Mouse (Mus musculus) stomach, embryonic 16.5 days (tissue): ENCODE results near the gene Lat2. TPM values are rescaled to one million over a fixed set of nuclear protein-coding genes. Genes with fewer than 3 reads are reported as not detected.

Experiments used
- ATAC-seq: fragments of 200-750 bp; cut with Nextera tagmentation; 2 replicates; pipeline ENCODE4 v1.8.0; 2017; ENCODE audit warnings: moderate number of reproducible peaks, moderate TSS enrichment; ENCODE audit not compliant: insufficient read depth, low FRiP score
- H3K27ac ChIP-seq: fragments of 300-500 bp; sonication (generic); 2 replicates; pipeline ENCODE4 v1.5.1; 2014; ENCODE audit warnings: low read length
- H3K27me3 ChIP-seq: fragments of 300-500 bp; sonication (generic); 2 replicates; pipeline ENCODE4 v1.6.1; 2014; ENCODE audit warnings: low read length, control low read depth, mixed read lengths; ENCODE audit not compliant: control insufficient read depth, insufficient read depth
- H3K36me3 ChIP-seq: fragments of 300-500 bp; sonication (generic); 2 replicates; pipeline ENCODE4 v1.6.1; 2014; ENCODE audit warnings: low read length; ENCODE audit not compliant: control insufficient read depth, insufficient read depth
- H3K4me1 ChIP-seq: fragments of 300-500 bp; sonication (generic); 2 replicates; pipeline ENCODE4 v1.6.1; 2014; ENCODE audit warnings: low read length, control low read depth, mixed read lengths; ENCODE audit not compliant: control insufficient read depth, insufficient read depth
- H3K4me2 ChIP-seq: fragments of 300-500 bp; sonication (generic); 2 replicates; pipeline ENCODE4 v1.6.1; 2014; ENCODE audit warnings: low read depth, low read length, mixed read lengths
- H3K4me3 ChIP-seq: fragments of 300-500 bp; sonication (generic); replicated peaks from 2 replicates; pipeline ENCODE4 v1.5.1; 2014; ENCODE audit warnings: mild to moderate bottlenecking, low read length
- H3K9ac ChIP-seq: fragments of 300-500 bp; sonication (generic); 2 replicates; pipeline ENCODE4 v1.6.1; 2014; ENCODE audit warnings: low read length
- H3K9me3 ChIP-seq: fragments of 300-500 bp; sonication (generic); replicated peaks from 2 replicates; pipeline ENCODE4 v1.6.1; 2016; ENCODE audit warnings: low read length, control low read depth; ENCODE audit not compliant: control insufficient read depth
- WGBS: fragments of 180-500 bp; shearing (Covaris S2); extraction: QIAGEN DNeasy Blood & Tissue Kit; methylation state at CpG from one replicate; pipeline ENCODE4 v1.1.7; 2014; 5-methylcytosine and 5-hydroxymethylcytosine counted together
- polyA plus RNA-seq: library from polyadenylated mRNA; unstranded; fragments of >200 nt; fragmentation: Nextera tagmentation; extraction: Ambion mirVana; gene quantifications from 2 replicates; pipeline ENCODE4 v1.2.1, GENCODE M21; 2015

The Lat2 gene
- polyA plus RNA-seq, 1 experiment from 2014 or later, result 3.5 TPM

- Histone ChIP-seq H3K9ac (no peak overlapping the region), H3K27ac (peak overlapping the region; percentile 83), H3K36me3 (no peaks in the 10 kb centered on the region), H3K27me3 (no peaks in the 10 kb centered on the region), H3K4me2 (no peak overlapping the region), H3K4me1 (peaks cover 3% of the 10 kb centered on the region), H3K9me3 (no peaks in the 10 kb centered on the region), H3K4me3 (no peak overlapping the region)
- 40% methylated on average over 8 of the region's 8 CpGs for WGBS
- peak; percentile 41; the same call in 1 of the 2 replicates for ATAC-seq
These were observed 45.8 kb downstream of the Lat2 start for GRCm38 (mm10) chr5:134568964-134569491.

DNA sequence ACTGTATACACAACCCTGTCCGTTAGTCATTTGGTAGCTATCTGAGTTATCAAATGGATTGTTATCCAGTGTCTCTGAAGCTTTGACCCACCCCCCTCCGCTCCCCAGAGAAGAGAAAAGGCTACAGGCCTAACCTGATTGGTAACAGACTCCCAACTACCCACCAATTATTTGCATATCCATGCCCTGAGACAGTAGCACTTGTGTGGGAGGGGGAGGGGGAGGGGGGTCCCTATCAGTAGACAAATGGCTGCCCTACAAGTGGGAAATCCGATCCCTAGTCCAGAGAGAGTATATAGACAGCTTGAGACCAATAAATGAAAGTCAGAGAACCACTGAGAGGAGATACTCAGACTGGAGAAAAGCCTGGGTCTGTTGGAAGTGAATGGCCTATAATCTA is 46.8 kb downstream of the Lat2 start:
- Histone ChIP-seq H3K9ac (no peak overlapping the region), H3K4me1 (peaks cover 3% of the 10 kb centered on the region), H3K27me3 (no peaks in the 10 kb centered on the region), H3K27ac (peak overlapping the region; percentile 83; the same call in 1 of the 2 replicates), H3K9me3 (no peaks in the 10 kb centered on the region), H3K4me2 (no peak overlapping the region), H3K4me3 (no peak overlapping the region), H3K36me3 (no peaks in the 10 kb centered on the region)
- no peak for ATAC-seq
- 77% methylated on average over 3 of the region's 3 CpGs for WGBS

DNA sequence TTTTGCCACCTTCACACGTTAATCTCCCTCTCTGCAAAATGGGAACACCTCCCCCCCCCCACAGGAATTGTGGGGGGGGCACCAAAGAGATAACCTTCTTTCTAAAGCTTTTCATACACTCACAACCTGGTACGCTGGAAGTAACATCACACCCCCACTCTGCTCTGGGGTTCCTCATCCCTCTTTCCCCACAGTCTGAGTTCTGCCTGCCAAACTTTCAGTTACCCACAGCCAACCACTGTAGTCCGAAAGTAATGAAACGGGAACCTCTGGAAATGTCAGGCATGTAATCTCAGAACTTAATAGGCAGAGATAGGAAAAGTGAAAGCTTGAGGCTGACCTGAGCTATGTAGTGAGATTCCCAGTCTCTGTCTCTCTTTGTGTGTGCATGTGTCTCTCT is 47.4 kb downstream of the Lat2 start:
- Histone ChIP-seq H3K9me3 (no peaks in the 10 kb centered on the region), H3K27ac (no peak overlapping the region), H3K9ac (no peak overlapping the region), H3K4me2 (no peak overlapping the region), H3K4me3 (no peak overlapping the region), H3K27me3 (no peaks in the 10 kb centered on the region), H3K36me3 (no peaks in the 10 kb centered on the region), H3K4me1 (peaks cover 2% of the 10 kb centered on the region)
- WGBS, result 82% methylated on average over 4 of the region's 4 CpGs
- no peak for ATAC-seq

DNA sequence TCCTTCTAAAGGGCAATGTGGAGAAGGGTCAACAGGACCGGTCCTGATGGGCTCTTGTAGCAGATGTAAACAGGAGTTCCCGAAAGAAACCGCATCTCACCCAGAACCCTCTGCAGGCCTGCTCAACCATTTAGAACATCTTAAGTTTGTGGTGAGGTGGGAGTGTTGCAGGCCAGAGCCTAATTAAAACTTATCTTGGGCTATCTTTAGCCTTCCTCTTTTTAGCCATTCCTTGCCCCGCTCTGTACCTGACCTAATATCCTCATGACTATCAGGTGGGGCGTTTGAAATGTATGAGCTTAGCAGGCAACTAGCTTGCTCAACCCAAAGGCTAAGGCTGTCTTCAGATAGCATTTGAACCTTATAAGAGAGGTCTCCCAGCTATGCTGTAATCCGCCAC is 49.1 kb downstream of the Lat2 start:
- Histone ChIP-seq H3K4me3 (no peak overlapping the region), H3K9ac (no peak overlapping the region), H3K27ac (no peak overlapping the region), H3K36me3 (no peaks in the 10 kb centered on the region), H3K27me3 (no peaks in the 10 kb centered on the region), H3K9me3 (no peaks in the 10 kb centered on the region), H3K4me1 (no peaks in the 10 kb centered on the region; the same call in 1 of the 2 replicates), H3K4me2 (no peak overlapping the region)
- no peak for ATAC-seq
- WGBS, result 88% methylated on average over 6 of the region's 6 CpGs

GRCm38 (mm10) chr5:134564272-134564671 is 50.6 kb downstream of the Lat2 start:
- Histone ChIP-seq H3K27ac (no peak overlapping the region), H3K4me2 (no peak overlapping the region), H3K9me3 (no peaks in the 10 kb centered on the region), H3K4me3 (no peak overlapping the region), H3K4me1 (no peaks in the 10 kb centered on the region), H3K27me3 (no peaks in the 10 kb centered on the region), H3K9ac (no peak overlapping the region), H3K36me3 (no peaks in the 10 kb centered on the region)
- no peak for ATAC-seq
- WGBS, result 96% methylated on average over 2 of the region's 2 CpGs

DNA sequence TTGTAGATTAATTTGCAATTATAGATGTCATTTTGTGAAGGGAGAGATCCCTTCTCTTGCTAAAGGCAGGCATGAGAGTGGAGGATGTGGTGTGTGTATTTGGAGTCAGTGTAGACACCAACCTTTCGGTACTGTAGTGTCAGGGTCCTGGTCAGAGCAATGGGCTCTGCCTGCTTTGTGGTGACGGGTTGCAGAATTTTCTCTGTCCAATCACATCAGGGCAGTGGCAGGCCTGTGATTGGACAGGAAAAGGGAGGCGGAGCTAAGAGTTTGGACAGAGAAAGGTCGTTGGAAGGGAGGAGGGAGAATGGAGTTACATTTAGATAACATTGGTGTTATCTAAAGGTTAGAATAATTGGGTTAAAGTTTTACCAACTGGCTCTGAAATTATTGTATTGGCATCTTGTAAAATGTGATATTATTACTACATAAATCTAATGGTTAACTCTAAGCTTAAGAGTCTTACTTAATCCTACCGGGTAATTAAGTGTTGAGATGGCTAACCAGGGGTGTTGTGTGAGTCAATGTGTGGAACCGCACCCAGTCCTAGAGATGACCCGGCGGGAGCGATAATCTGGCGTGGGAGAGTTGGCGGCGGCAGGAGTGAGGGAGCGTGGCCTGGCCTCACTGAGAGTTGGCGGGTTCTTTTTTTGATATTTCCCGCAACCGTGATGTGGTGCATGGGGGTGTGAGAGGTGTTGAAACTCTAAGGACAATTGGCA is 54.2 kb downstream of the Lat2 start:
- H3K4me3 ChIP-seq, result no peak overlapping the region
- H3K9me3 ChIP-seq, result no peaks in the 10 kb centered on the region
- H3K9ac ChIP-seq, result no peak overlapping the region
- 73% methylated on average over 16 of the region's 16 CpGs for WGBS
- no peaks in the 10 kb centered on the region for H3K27me3 ChIP-seq
- no peak overlapping the region for H3K27ac ChIP-seq
- peak; percentile 49; the same call in 1 of the 2 replicates for ATAC-seq
- H3K4me1 ChIP-seq, result no peaks in the 10 kb centered on the region
- no peak overlapping the region for H3K4me2 ChIP-seq
- H3K36me3 ChIP-seq, result no peaks in the 10 kb centered on the region

GRCm38 (mm10) chr5:134560071-134560449 is 54.8 kb downstream of the Lat2 start, which contains the start of gene Syna:
Gene Syna, minus strand, starts transcription at chr5:134560171.
- Histone ChIP-seq H3K27me3 (no peaks in the 10 kb centered on the region), H3K4me2 (no peak within 1 kb of the TSS), H3K4me3 (no peak within 1 kb of the TSS), H3K36me3 (no peaks in the 10 kb centered on the region), H3K4me1 (no peaks in the 10 kb centered on the region), H3K9me3 (no peaks in the 10 kb centered on the region), H3K27ac (no peak within 1 kb of the TSS), H3K9ac (no peak within 1 kb of the TSS)
- ATAC-seq, result no peak
- WGBS, result 82% methylated on average over 7 of the region's 7 CpGs

DNA sequence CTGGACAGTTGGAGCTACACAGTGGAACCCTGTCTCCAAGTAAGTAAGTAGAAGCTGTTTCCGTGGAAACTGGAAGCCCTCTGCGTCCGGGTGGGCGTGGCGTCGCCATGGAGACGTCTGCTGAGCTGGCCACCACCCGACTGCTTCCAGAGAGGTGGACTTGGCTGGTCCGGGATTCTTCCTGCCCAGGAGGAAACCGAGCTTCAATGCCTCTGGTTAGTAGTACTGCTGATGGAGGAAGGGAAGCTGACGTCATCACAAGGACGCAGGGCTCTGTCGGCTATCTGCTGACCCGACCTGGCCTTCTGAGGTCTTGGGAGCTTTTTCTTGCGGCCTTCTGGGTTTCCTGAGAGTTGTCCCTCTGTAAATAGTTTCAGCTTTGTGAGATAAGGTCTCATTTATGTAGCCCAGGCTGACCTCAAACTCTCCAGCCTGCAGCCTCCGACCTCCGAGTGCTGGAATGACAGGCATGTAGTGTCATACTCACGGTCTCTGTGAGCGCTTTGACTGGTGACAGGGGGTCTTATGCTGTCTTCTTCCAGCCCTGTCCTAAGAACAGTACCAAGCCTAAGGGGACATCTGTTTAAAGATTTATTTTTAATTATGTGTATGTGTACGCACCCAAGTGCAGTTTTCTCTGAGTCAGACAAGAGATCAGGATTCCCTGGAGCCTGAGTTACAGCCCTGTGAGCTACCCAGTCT is 59.2 kb downstream of the Lat2 start:
- H3K27ac ChIP-seq, result peak overlapping the region; percentile 28; the same call in 1 of the 2 replicates

GRCm38 (mm10) chr5:134553951-134554546 is 60.8 kb downstream of the Lat2 start:
- Histone ChIP-seq H3K9me3 (no peaks in the 10 kb centered on the region), H3K36me3 (no peaks in the 10 kb centered on the region), H3K9ac (no peak overlapping the region), H3K27ac (no peak overlapping the region), H3K27me3 (no peaks in the 10 kb centered on the region), H3K4me1 (peaks cover 19% of the 10 kb centered on the region), H3K4me3 (no peak overlapping the region), H3K4me2 (no peak overlapping the region)
- ATAC-seq, result no peak
- WGBS, result 79% methylated on average over 5 of the region's 5 CpGs

More for the DNA sequence above, 59.2 kb downstream of the Lat2 start:
- Histone ChIP-seq H3K4me2 (peak overlapping the region; percentile 27), H3K36me3 (no peaks in the 10 kb centered on the region), H3K4me3 (no peak overlapping the region), H3K4me1 (peaks cover 16% of the 10 kb centered on the region), H3K27me3 (no peaks in the 10 kb centered on the region), H3K9ac (no peak overlapping the region), H3K9me3 (no peaks in the 10 kb centered on the region)
- ATAC-seq, result no peak
- WGBS, result 9% methylated on average over 20 of the region's 20 CpGs
